12 mouse cellular contexts compared by ENCODE assay signal in the genomic region with DNA sequence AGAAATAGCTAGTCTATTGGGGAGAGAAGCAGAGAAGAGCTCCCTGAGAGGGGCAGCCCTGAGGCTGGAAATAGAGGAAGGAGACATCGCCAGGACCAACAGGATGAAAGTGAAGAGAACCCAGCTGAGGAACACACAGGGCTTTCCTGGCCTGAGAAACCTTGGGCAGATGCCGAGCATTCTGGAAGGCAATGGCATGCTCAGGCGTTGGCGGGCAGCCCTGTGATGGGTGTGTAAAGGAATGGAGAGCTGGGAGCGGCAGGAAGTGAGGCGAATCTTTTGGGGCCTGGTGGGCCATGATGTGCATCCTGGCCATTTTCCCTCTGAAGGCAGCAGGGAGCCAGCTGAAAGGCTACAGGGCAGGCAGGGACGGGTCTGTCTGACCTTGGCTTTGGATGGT.
DNase-seq lines count a peak whose midpoint lies in the region; ATAC-seq lines count a peak whose summit lies in the region.
"Had no signal": no experiment of that assay in that cellular context is flagged by ENCODE, and none has a peak within 500 bp of the region (broad histone marks: within the 10 kb centered on the region; RNA-seq: fewer than 3 reads in every experiment).

No protein-coding gene starts in this region.

- peaks cover 50% of the 10 kb centered on the region for H3K27me3 ChIP-seq in heart, embryonic 10.5 days (ENCODE audit: insufficient read depth, poor library complexity, severe bottlenecking)
- H3K27me3 ChIP-seq in midbrain, embryonic 10.5 days (ENCODE audit: low read depth, poor library complexity, severe bottlenecking) = peaks cover 100% of the 10 kb centered on the region
- peaks cover 39% of the 10 kb centered on the region for H3K27me3 ChIP-seq in hindbrain, embryonic 13.5 days

- peak; percentile 94 for DNase-seq in heart, adult 11 months
- no peak for DNase-seq in heart, embryonic 10.5 days (ENCODE audit: low spot score)
- peak; percentile 24 for DNase-seq in R1 (ENCODE audit: low read depth, low spot score)
- peak; percentile 56 for DNase-seq in fibroblast of lung, adult 2 months (ENCODE audit: low read depth)
- peak; percentile 35 for DNase-seq in lung, postnatal 14 days
- DNase-seq in natural killer cell, adult 2 months (ENCODE audit: low spot score in 2 of 2) = no peak
- no peak for DNase-seq in midbrain, embryonic 10.5 days (ENCODE audit: low spot score)

- H3K9ac ChIP-seq in hindbrain, embryonic 13.5 days = no peak overlapping the region
- H3K9ac ChIP-seq: hindbrain, embryonic 15.5 days; liver, embryonic 12.5 days; midbrain, embryonic 13.5 days had no signal

- H3K4me2 ChIP-seq in hindbrain, embryonic 13.5 days = no peak overlapping the region
- H3K4me2 ChIP-seq: hindbrain, embryonic 15.5 days; liver, embryonic 12.5 days; midbrain, embryonic 13.5 days had no signal

- no peaks in the 10 kb centered on the region for H3K36me3 ChIP-seq in heart, embryonic 10.5 days
- no peaks in the 10 kb centered on the region for H3K36me3 ChIP-seq in midbrain, embryonic 10.5 days
- H3K36me3 ChIP-seq in hindbrain, embryonic 13.5 days = no peaks in the 10 kb centered on the region
- H3K36me3 ChIP-seq: forebrain, embryonic 10.5 days; hindbrain, embryonic 15.5 days; liver, embryonic 12.5 days; midbrain, embryonic 13.5 days had no signal

- no peak overlapping the region for H3K4me3 ChIP-seq in heart, embryonic 10.5 days
- no peak overlapping the region for H3K4me3 ChIP-seq in midbrain, embryonic 10.5 days
- no peak overlapping the region for H3K4me3 ChIP-seq in hindbrain, embryonic 13.5 days
- H3K4me3 ChIP-seq: forebrain, embryonic 10.5 days; hindbrain, embryonic 15.5 days; liver, embryonic 12.5 days; midbrain, embryonic 13.5 days had no signal

- H3K9me3 ChIP-seq in heart, embryonic 10.5 days = no peaks in the 10 kb centered on the region
- H3K9me3 ChIP-seq in midbrain, embryonic 10.5 days (replicated peaks) = no peaks in the 10 kb centered on the region
- no peaks in the 10 kb centered on the region for H3K9me3 ChIP-seq in hindbrain, embryonic 13.5 days
- H3K9me3 ChIP-seq: forebrain, embryonic 10.5 days; hindbrain, embryonic 15.5 days; liver, embryonic 12.5 days; midbrain, embryonic 13.5 days had no signal

- H3K27ac ChIP-seq in heart, embryonic 10.5 days = no peak overlapping the region
- H3K27ac ChIP-seq in midbrain, embryonic 10.5 days (replicated peaks) = no peak overlapping the region
- no peak overlapping the region for H3K27ac ChIP-seq in hindbrain, embryonic 13.5 days
- H3K27ac ChIP-seq: forebrain, embryonic 10.5 days; hindbrain, embryonic 15.5 days; liver, embryonic 12.5 days; midbrain, embryonic 13.5 days had no signal

- no peak for ATAC-seq in hindbrain, embryonic 13.5 days (ENCODE audit: low FRiP score)
- ATAC-seq: liver, embryonic 12.5 days; midbrain, embryonic 13.5 days had no signal

- 78% methylated on average over 7 of the region's 7 CpGs for WGBS in heart, embryonic 10.5 days
- 93% methylated on average over 7 of the region's 7 CpGs for WGBS in midbrain, embryonic 10.5 days
- WGBS in hindbrain, embryonic 13.5 days = 87% methylated on average over 7 of the region's 7 CpGs

- H3K4me1 ChIP-seq in heart, embryonic 10.5 days = 0 out of 2 replicates have a peak, but pooled peaks cover 4% of the 10 kb centered on the region
- 0 out of 2 replicates have a peak, but pooled peaks cover 6% of the 10 kb centered on the region for H3K4me1 ChIP-seq in midbrain, embryonic 10.5 days
- no peaks in the 10 kb centered on the region for H3K4me1 ChIP-seq in hindbrain, embryonic 13.5 days (replicated peaks)
- H3K4me1 ChIP-seq: forebrain, embryonic 10.5 days; hindbrain, embryonic 15.5 days; liver, embryonic 12.5 days; midbrain, embryonic 13.5 days had no signal

Comparison
In these comparisons a context has a peak if more than half of its experiments do, and no peak if none do; other contexts are left out.
1. DNase-seq: peak in heart, adult 11 months (single experiment), R1 (single experiment), fibroblast of lung, adult 2 months (single experiment) and lung, postnatal 14 days (single experiment); none in heart, embryonic 10.5 days (single experiment), natural killer cell, adult 2 months (0 of 2) and midbrain, embryonic 10.5 days (single experiment).